Mouse (Mus musculus): ENCODE measurements around the gene Xcr1.

DNA sequence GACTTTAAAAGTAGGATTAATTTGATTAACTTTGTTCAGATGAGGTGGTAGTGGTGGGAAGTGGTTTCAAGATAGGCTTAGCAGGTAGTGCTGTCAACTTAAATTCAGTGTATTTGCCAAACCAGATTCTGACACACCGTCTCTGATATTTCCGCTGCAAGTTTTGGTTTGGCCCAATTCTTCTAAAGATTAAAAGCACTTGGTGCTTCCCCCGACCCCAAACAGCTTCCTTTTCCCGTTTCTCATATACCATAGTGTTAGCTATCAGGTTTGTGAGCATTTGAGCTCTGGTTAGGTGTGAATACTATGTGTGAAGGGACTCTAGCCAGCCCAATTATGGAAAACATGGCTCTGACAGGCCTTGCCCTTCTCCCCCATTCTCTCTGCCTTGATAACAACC, 10.2 kb upstream of the Xcr1 start:
- TF ChIP-seq CTCF (IDR thresholded peaks at IDR 0.05; ENCODE audit: control insufficient read depth, insufficient read depth, insufficient read length) (no peak), MYOD1 (IDR thresholded peaks at IDR 0.05; ENCODE audit: control insufficient read depth, insufficient read length, low read depth) (no peak)
